In the genomic region with DNA sequence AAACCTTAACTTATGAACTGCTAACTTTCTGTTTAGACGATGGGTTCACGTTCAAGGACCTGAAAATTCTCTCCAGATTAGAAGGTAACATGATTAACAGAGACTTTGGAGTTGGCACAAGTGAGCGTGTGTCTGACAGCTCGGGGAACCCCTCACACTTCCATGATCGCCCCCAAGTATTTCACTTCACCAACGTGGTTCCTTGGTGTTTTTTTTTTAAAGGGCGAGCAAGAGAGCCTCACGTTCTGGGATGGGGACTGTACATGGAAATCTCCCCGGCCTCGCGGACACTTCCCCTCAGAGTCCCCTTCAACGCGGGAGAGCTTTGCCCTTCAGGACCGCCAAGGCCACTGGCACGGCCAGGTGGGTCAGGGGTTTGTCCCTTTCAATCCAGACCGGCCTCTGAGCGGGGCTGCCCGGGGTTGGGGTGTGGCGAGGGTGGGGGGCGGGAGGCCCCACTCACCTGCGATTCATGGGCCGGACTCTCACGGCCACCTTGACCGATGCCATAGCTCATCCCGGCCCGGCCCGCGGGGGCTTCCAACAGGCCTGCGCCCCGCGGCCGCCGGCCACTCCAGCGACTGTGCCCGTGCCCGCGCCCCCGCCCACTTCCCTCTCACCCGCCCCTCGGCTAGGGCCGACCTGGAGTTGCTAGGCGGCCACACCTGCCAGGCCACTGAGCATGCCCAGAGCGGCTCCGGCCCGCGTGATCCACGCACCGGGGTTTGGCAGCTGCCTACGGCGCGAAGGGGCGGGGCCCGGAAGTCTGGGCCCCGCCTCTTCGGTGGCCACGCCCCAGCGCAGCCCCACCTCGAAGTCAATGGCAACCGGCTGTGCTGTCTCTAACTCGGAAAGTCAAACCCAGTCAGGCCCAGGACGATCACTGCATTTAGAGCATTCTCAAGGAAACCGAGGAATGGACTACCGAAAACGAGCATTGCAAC, we compare ENCODE assay signal across 7 mouse cellular contexts. TPM values are rescaled to one million over a fixed set of nuclear protein-coding genes. Genes with fewer than 3 reads are reported as not detected.
DNase-seq lines count a peak whose midpoint lies in the region; ATAC-seq lines count a peak whose summit lies in the region.

A gene (minus strand): TSS at position 670 of the 944 bp plus-strand sequence.

- H3K27ac ChIP-seq in embryonic facial prominence, embryonic 11.5 days (replicated peaks; ENCODE audit: low read depth, low read length): no peak within 1 kb of the TSS
- H3K27ac ChIP-seq in limb, embryonic 10.5 days: peak within 1 kb of the TSS; percentile 92
- H3K27ac ChIP-seq in midbrain, embryonic 13.5 days: peak within 1 kb of the TSS; percentile 25; the same call in 1 of the 2 replicates

- peak within 1 kb of the TSS; percentile 72 for H3K4me3 ChIP-seq in embryonic facial prominence, embryonic 11.5 days (ENCODE audit: low read depth, low read length)
- peak within 1 kb of the TSS; percentile 85 for H3K4me3 ChIP-seq in limb, embryonic 10.5 days
- peak within 1 kb of the TSS; percentile 58 for H3K4me3 ChIP-seq in midbrain, embryonic 13.5 days (replicated peaks)

- H3K27me3 ChIP-seq in embryonic facial prominence, embryonic 11.5 days (ENCODE audit: control insufficient read depth, insufficient read depth, low read length): no peaks in the 10 kb centered on the region
- no peaks in the 10 kb centered on the region for H3K27me3 ChIP-seq in limb, embryonic 10.5 days (ENCODE audit: low read depth, poor library complexity, severe bottlenecking)
- no peaks in the 10 kb centered on the region for H3K27me3 ChIP-seq in midbrain, embryonic 13.5 days

- WGBS in embryonic facial prominence, embryonic 11.5 days: 1% methylated on average over 64 of the region's 64 CpGs
- 1% methylated on average over 64 of the region's 64 CpGs for WGBS in limb, embryonic 10.5 days
- 2% methylated on average over 64 of the region's 64 CpGs for WGBS in midbrain, embryonic 13.5 days

- peak; percentile 97 for DNase-seq in adrenal gland, postnatal 14 days
- peak; percentile 94 for DNase-seq in embryonic facial prominence, embryonic 11.5 days (ENCODE audit: low spot score)
- peak; percentile 96 for DNase-seq in kidney, adult 11 months
- peak; percentile 97 for DNase-seq in limb, embryonic 10.5 days (ENCODE audit: low spot score)
- DNase-seq in spleen, adult 12 weeks (ENCODE audit: low spot score): peak; percentile 85

- peak within 1 kb of the TSS; percentile 73 for H3K4me2 ChIP-seq in embryonic facial prominence, embryonic 11.5 days (ENCODE audit: low read depth, low read length)
- H3K4me2 ChIP-seq in midbrain, embryonic 13.5 days (replicated peaks): peak within 1 kb of the TSS; percentile 90

- peak within 1 kb of the TSS; percentile 82 for H3K9ac ChIP-seq in embryonic facial prominence, embryonic 11.5 days (replicated peaks; ENCODE audit: low read length)
- H3K9ac ChIP-seq in midbrain, embryonic 13.5 days (replicated peaks): peak within 1 kb of the TSS; percentile 88

- H3K4me1 ChIP-seq in embryonic facial prominence, embryonic 11.5 days (ENCODE audit: control insufficient read depth, insufficient read depth, low read length): no peaks in the 10 kb centered on the region
- H3K4me1 ChIP-seq in limb, embryonic 10.5 days: peaks cover 22% of the 10 kb centered on the region
- H3K4me1 ChIP-seq in midbrain, embryonic 13.5 days (replicated peaks): peaks cover 19% of the 10 kb centered on the region

- H3K36me3 ChIP-seq in embryonic facial prominence, embryonic 11.5 days (replicated peaks; ENCODE audit: control insufficient read depth, insufficient read depth, low read depth, low read length): no peaks in the 10 kb centered on the region
- H3K36me3 ChIP-seq in limb, embryonic 10.5 days: no peaks in the 10 kb centered on the region
- no peaks in the 10 kb centered on the region for H3K36me3 ChIP-seq in midbrain, embryonic 13.5 days

- H3K9me3 ChIP-seq in embryonic facial prominence, embryonic 11.5 days (replicated peaks; ENCODE audit: control insufficient read depth, low read length): no peaks in the 10 kb centered on the region
- H3K9me3 ChIP-seq in limb, embryonic 10.5 days (replicated peaks): no peaks in the 10 kb centered on the region
- H3K9me3 ChIP-seq in midbrain, embryonic 13.5 days: no peaks in the 10 kb centered on the region

- ATAC-seq in embryonic facial prominence, embryonic 11.5 days (replicated peaks; ENCODE audit: insufficient number of reproducible peaks, low FRiP score, low TSS enrichment, low read depth): peak; percentile 95
- ATAC-seq in granulocyte monocyte progenitor cell, adult 5-6 weeks (replicated peaks; ENCODE audit: poor library complexity, severe bottlenecking): peak; percentile 82
- peak; percentile 94 for ATAC-seq in midbrain, embryonic 13.5 days

RNA-seq across cellular contexts. Expression of the gene that starts here (rescaled TPM):
- total RNA-seq in adrenal gland, postnatal 14 days (2021): 19.9 and 23.1 TPM in 2 replicates
- 8.8 and 10.4 TPM in 2 replicates for polyA plus RNA-seq in embryonic facial prominence, embryonic 11.5 days (2014; fragmentation: Nextera tagmentation; extraction: Ambion mirVana)
- 15.4 and 17.5 TPM in 2 replicates for total RNA-seq in granulocyte monocyte progenitor cell, adult 5-6 weeks (2014; fragmentation: Nextera tagmentation)
- 20.7 and 22.4 TPM in 2 replicates for total RNA-seq in granulocyte monocyte progenitor cell, adult 5-6 weeks (2017)
- polyA plus RNA-seq in limb, embryonic 10.5 days (2016; fragmentation: Nextera tagmentation; extraction: Ambion mirVana): 8.3 and 9.7 TPM in 2 replicates
- polyA plus RNA-seq in midbrain, embryonic 13.5 days (2015; fragmentation: Nextera tagmentation; extraction: Ambion mirVana): 3.7 and 3.9 TPM in 2 replicates
